Mouse (Mus musculus) kidney, postnatal 0 days (tissue): ENCODE measurements around the gene Prpsap2. TPM values are rescaled to one million over a fixed set of nuclear protein-coding genes. Genes with fewer than 3 reads are reported as not detected.

Experiments
- ATAC-seq: fragments of 200-750 bp; cut with Nextera tagmentation; replicated peaks from 2 replicates; pipeline ENCODE4 v1.8.0; 2017; ENCODE audit warnings: low read depth, moderate number of reproducible peaks, moderate TSS enrichment, moderate library complexity; ENCODE audit not compliant: low FRiP score
- DNase-seq: peaks from one replicate; pipeline ENCODE4 v3.0.0-alpha.2; 2016; ENCODE audit warnings: low spot score
- H3K27ac ChIP-seq: fragments of 300-500 bp; sonication (generic); 2 replicates; pipeline ENCODE4 v1.5.1; 2014; ENCODE audit warnings: mild to moderate bottlenecking
- H3K27me3 ChIP-seq: fragments of 300-500 bp; sonication (generic); 2 replicates; pipeline ENCODE4 v1.6.1; 2014; ENCODE audit warnings: low read length, mixed read lengths; ENCODE audit not compliant: insufficient read depth
- H3K36me3 ChIP-seq: fragments of 300-500 bp; sonication (generic); 2 replicates; pipeline ENCODE4 v1.6.1; 2014; ENCODE audit warnings: low read length, mixed read lengths; ENCODE audit not compliant: insufficient read depth
- H3K4me1 ChIP-seq: fragments of 300-500 bp; sonication (generic); replicated peaks from 2 replicates; pipeline ENCODE4 v1.6.1; 2014; ENCODE audit warnings: antibody characterized with exemption, low read length, mixed read lengths; ENCODE audit not compliant: insufficient read depth
- H3K4me2 ChIP-seq: fragments of 300-500 bp; sonication (generic); 2 replicates; pipeline ENCODE4 v1.6.1; 2014; ENCODE audit warnings: mild to moderate bottlenecking, low read length, moderate library complexity, mixed read lengths
- H3K4me3 ChIP-seq: fragments of 300-500 bp; sonication (generic); replicated peaks from 2 replicates; pipeline ENCODE4 v1.5.1; 2014; ENCODE audit warnings: low read depth, low read length
- H3K9ac ChIP-seq: fragments of 300-500 bp; sonication (generic); 2 replicates; pipeline ENCODE4 v1.6.1; 2014; ENCODE audit warnings: low read depth, low read length
- H3K9me3 ChIP-seq: fragments of 300-500 bp; sonication (generic); replicated peaks from 2 replicates; pipeline ENCODE4 v1.6.1; 2016; ENCODE audit warnings: low read length, inconsistent platforms, mixed read lengths
- CTCF ChIP-seq: IDR thresholded peaks from 2 replicates; pipeline ENCODE4 v1.5.1; 2016; ENCODE audit warnings: antibody characterized with exemption, low read depth, mild to moderate bottlenecking, moderate library complexity
- WGBS: fragments of 180-500 bp; shearing (Covaris S2); extraction: QIAGEN DNeasy Blood & Tissue Kit; methylation state at CpG from one replicate; pipeline ENCODE4 v1.1.7; 2014; 5-methylcytosine and 5-hydroxymethylcytosine counted together
- polyA plus RNA-seq: library from polyadenylated mRNA; unstranded; fragments of >200 nt; fragmentation: Nextera tagmentation; extraction: Ambion mirVana; gene quantifications from 2 replicates; pipeline ENCODE4 v1.2.1, GENCODE M21; 2015

Prpsap2 gene
- polyA plus RNA-seq, 1 experiment from 2014 or later, result 27.8 TPM

DNA sequence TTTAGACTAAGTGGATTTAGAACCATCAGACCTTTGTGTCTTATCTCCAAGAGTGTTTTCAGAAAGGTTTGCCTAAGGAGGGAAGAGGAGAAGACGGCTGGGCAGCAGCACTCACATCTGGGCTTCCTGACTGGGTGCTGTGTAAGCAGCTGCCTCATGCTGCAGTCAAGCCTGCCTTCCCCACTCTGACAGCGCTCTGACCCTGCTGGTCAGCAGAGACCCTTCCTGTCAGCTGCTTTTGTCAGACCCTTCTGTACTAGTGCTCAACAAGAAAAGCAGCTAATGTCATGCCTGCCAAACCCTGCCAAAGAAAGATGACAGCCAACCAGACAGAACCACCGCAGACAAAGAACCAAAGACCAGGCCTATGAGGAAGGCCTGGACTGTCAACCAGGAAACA, 18.1 kb downstream of the Prpsap2 start:
- no peaks in the 10 kb centered on the region for H3K4me1 ChIP-seq
- TF ChIP-seq CTCF, result no peak
- H3K9ac ChIP-seq, result no peak overlapping the region
- no peak overlapping the region for H3K27ac ChIP-seq
- H3K4me2 ChIP-seq, result no peak overlapping the region
- H3K4me3 ChIP-seq, result no peak overlapping the region
- H3K9me3 ChIP-seq, result no peaks in the 10 kb centered on the region
- DNase-seq, result no peak
- WGBS, result 80% methylated on average over 3 of the region's 3 CpGs
- peaks cover 29% of the 10 kb centered on the region for H3K36me3 ChIP-seq
- H3K27me3 ChIP-seq, result no peaks in the 10 kb centered on the region
- no peak for ATAC-seq

DNA sequence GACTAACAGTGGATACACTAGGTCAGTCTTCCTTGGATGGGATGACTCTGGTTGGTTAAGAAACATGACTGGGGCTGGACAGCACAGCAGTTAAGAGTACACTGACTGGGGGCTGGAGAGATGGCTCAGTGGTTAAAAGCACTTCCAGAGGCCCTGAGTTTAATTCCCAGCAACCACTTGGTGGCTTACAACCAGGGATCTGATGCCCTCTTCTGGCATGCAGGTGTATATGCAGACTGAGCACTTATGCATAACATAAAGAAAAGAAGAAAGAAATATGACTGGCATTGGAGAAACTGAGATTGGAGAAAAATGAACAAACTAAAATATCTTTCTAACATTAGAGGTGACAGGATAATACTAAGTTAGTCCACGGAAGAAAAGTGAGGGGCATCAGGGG, 21.4 kb downstream of the Prpsap2 start:
- peak; percentile 27; the same call in 1 of the 2 replicates for TF ChIP-seq CTCF
- no peaks in the 10 kb centered on the region for H3K4me1 ChIP-seq
- ATAC-seq (no peak), DNase-seq (no peak)
- no peak overlapping the region for H3K4me3 ChIP-seq
- H3K4me2 ChIP-seq, result no peak overlapping the region
- no peaks in the 10 kb centered on the region for H3K27me3 ChIP-seq
- no peak overlapping the region for H3K27ac ChIP-seq
- 91% methylated on average over 1 of the region's 1 CpGs for WGBS
- H3K9ac ChIP-seq, result no peak overlapping the region
- H3K36me3 ChIP-seq, result peaks cover 43% of the 10 kb centered on the region
- H3K9me3 ChIP-seq, result no peaks in the 10 kb centered on the region

DNA sequence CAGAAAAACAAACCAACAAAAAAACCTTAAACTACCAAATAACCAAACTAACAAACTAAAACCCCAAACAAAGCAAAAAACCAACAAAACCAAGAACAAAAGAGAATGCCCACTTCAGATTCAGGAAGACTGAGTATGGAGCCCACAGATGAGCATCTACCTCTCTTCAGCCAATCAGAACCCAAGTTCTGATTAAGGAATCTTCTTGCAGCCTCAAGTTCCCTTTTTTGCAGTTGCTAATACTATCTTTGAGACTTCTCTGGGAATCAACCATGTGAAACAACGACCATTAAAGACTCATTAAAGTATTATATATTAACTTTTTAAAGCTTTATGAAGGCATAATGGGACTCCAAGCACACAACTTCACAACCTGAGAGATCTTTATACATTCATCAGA, 24.6 kb downstream of the Prpsap2 start:
- WGBS, result 70% methylated on average over 1 of the region's 1 CpGs
- Histone ChIP-seq H3K36me3 (peaks cover 56% of the 10 kb centered on the region), H3K4me2 (no peak overlapping the region), H3K4me1 (no peaks in the 10 kb centered on the region), H3K9me3 (no peaks in the 10 kb centered on the region), H3K27ac (no peak overlapping the region), H3K27me3 (no peaks in the 10 kb centered on the region), H3K9ac (no peak overlapping the region), H3K4me3 (no peak overlapping the region)
- TF ChIP-seq CTCF, result no peak
- ATAC-seq (no peak), DNase-seq (no peak)

DNA sequence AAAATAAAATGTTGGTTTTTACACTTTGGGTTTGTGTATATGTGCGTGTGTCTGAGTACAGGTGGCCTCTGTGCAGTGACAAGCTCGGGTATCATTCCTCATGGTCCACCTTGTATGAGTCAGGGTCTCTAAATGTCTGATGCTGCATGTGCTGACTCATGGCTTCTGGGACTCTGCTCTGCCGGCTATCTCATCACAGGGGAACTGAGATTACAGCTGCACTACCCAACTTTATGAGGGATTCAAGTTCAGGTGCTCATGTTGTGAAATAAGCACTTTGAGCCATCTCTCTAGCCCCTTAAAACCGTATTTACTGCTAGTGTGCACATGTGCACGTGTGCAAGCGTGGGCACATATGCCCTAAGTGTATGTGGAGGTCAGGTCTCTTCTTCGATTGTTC, 29.2 kb downstream of the Prpsap2 start:
- no peaks in the 10 kb centered on the region for H3K4me1 ChIP-seq
- peaks cover 48% of the 10 kb centered on the region for H3K36me3 ChIP-seq
- ATAC-seq (no peak), DNase-seq (no peak)
- WGBS, result 86% methylated on average over 7 of the region's 7 CpGs
- H3K4me2 ChIP-seq, result no peak overlapping the region
- no peak overlapping the region for H3K27ac ChIP-seq
- no peak overlapping the region for H3K9ac ChIP-seq
- no peak for TF ChIP-seq CTCF
- H3K27me3 ChIP-seq, result no peaks in the 10 kb centered on the region
- no peak overlapping the region for H3K4me3 ChIP-seq
- no peaks in the 10 kb centered on the region for H3K9me3 ChIP-seq

DNA sequence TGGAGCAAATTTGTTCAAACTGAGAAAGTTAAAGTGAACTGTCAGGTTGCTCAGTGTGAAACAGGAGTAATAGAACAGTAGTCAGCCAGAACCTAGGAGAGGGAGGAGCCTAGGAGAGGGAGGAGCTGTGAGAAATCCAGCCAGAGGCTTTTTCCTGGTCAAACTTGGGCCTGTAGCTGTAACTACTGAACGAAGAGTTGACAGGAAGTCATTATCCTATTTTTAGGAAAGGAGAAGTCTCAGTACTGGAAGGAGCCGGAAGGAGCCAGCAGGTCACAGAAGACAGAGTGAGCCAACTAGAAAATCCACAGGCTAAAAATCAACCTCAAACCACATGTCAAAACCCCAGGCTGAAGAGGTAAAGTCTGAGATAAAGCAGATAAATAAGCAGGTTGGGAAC, 33.9 kb downstream of the Prpsap2 start:
- H3K9me3 ChIP-seq, result no peaks in the 10 kb centered on the region
- peak; percentile 67 for DNase-seq
- WGBS, result 35% methylated on average over 2 of the region's 2 CpGs
- H3K4me2 ChIP-seq, result no peak overlapping the region
- no peak overlapping the region for H3K9ac ChIP-seq
- ATAC-seq, result peak; percentile 54; the same call in 1 of the 2 replicates
- no peaks in the 10 kb centered on the region for H3K4me1 ChIP-seq
- no peak for TF ChIP-seq CTCF
- peak overlapping the region; percentile 60; the same call in 1 of the 2 replicates for H3K27ac ChIP-seq
- H3K4me3 ChIP-seq, result no peak overlapping the region
- no peaks in the 10 kb centered on the region for H3K27me3 ChIP-seq
- peaks cover 34% of the 10 kb centered on the region for H3K36me3 ChIP-seq

DNA sequence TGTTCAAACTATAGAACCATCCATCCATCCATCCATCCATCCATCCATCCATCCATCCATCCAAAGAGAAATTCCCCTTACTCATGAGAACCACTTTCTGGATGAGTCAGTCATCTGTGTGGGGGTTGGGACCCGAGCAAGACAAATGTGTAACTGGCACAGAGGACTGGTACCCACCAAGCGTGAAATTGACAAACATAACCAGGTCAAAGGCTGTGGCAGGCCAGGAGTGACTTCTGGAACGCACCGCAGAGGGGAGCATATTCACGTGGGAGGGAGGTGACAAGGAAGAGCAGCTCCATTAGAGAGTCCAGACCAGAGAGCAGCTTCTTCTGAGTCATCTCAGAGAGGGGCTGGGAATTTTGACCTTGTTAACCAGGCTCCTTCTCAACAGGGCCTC, 39.8 kb downstream of the Prpsap2 start:
- no peak overlapping the region for H3K9ac ChIP-seq
- 40% methylated on average over 5 of the region's 5 CpGs for WGBS
- no peak overlapping the region for H3K4me3 ChIP-seq
- no peaks in the 10 kb centered on the region for H3K27me3 ChIP-seq
- H3K4me1 ChIP-seq, result no peaks in the 10 kb centered on the region
- H3K9me3 ChIP-seq, result no peaks in the 10 kb centered on the region
- no peak overlapping the region for H3K4me2 ChIP-seq
- no peak for TF ChIP-seq CTCF
- 0 out of 2 replicates have a peak overlapping the region, but pooled peaks have one; percentile 47 for H3K27ac ChIP-seq
- H3K36me3 ChIP-seq, result 0 out of 2 replicates have a peak, but pooled peaks cover 4% of the 10 kb centered on the region
- ATAC-seq (peak; percentile 78), DNase-seq (peak; percentile 25)

DNA sequence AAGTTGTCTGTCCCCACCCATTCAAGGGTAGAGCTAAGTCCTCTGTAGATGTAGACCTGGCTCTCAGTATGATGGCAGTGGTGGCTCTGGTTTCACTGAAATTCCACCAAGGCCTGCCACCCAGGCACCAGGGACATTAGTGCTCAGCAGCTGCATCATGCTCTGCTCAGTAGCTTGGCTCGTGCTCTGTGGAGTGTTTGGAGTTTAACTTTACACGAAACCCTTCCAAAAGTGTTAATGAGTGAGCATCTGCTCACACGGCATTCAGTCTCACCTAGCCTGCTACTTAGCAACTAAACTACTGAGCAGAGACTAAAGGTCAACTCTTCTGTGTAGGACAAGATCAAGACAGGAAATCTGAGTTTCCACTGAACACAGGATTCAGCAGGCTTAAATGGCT, 41.3 kb downstream of the Prpsap2 start, which contains the start of gene Slc5a10:
Gene Slc5a10 (minus strand): TSS at position 191 of the 400 bp plus-strand sequence.
- no peak for TF ChIP-seq CTCF
- Histone ChIP-seq H3K4me3 (no peak within 1 kb of the TSS), H3K9ac (no peak within 1 kb of the TSS), H3K27ac (0 out of 2 replicates have a peak within 1 kb of the TSS, but pooled peaks have one; percentile 15), H3K4me2 (no peak within 1 kb of the TSS), H3K9me3 (no peaks in the 10 kb centered on the region), H3K27me3 (no peaks in the 10 kb centered on the region), H3K4me1 (no peaks in the 10 kb centered on the region), H3K36me3 (no peaks in the 10 kb centered on the region)
- ATAC-seq (peak; percentile 47), DNase-seq (no peak)
- 50% methylated on average over 3 of the region's 3 CpGs for whole genome bisulfite sequencing
